Mouse (Mus musculus): ENCODE measurements around the gene Idh3a.

GRCm38 (mm10) chr9:54558731-54559130 is 27.4 kb upstream of the Idh3a start:
- TF ChIP-seq CTCF (IDR thresholded peaks at IDR 0.05; ENCODE audit: extremely low read depth, insufficient read length, insufficient replicate concordance, low read depth, low read length), result no peak
- TF ChIP-seq POLR2A (IDR thresholded peaks at IDR 0.05; ENCODE audit: low read depth, low read length), result no peak

Data from small intestine, adult 2 months (tissue).